Comparison of ENCODE assay signal across 9 mouse cellular contexts in the genomic region with DNA sequence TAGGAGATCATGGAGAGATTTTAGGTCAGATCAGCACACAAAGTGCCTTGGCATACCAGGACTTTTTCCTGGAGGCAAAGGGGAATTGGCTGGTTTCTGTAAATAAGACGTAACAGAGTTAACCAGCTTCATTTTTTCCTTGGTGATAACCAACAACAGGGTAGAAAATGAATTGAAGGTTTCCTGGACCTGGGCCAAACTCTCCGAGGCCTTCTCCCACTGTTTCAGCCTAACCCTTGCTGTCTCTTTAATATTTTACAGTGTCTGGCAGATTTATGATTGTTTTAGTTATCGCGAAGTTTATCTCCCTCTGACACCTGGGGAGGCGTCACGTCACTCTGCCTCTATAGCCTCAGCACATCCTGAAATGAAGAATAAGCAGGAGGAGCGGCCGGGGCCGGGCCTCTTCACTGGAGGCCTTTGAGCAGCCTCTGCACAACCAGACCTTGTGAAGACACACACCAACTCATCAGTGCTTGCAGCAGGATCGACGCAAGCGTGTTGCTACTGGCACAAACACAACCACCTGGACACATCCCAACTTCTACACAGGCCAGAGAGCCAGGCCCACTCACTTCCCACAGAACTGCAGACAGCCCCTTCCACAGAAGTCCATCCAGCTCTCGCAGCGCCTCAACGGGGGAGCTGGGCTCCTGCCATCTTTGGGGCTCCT.
DNase-seq lines count a peak whose midpoint lies in the region; ATAC-seq and TF ChIP-seq lines count a peak whose summit lies in the region.
"Had no signal": no experiment of that assay in that cellular context is flagged by ENCODE, and none has a peak within 500 bp of the region (broad histone marks: within the 10 kb centered on the region; RNA-seq: fewer than 3 reads in every experiment).

No protein-coding gene starts in this region.

- intact Hi-C loops in gastrocnemius, postnatal 14 days (cut with DNase I; ENCODE audit: low total_unique reads) = no loop called here

- no peaks in the 10 kb centered on the region for H3K9me3 ChIP-seq in heart, embryonic 10.5 days
- no peaks in the 10 kb centered on the region for H3K9me3 ChIP-seq in stomach, embryonic 14.5 days (ENCODE audit: control insufficient read depth, low read depth, low read length)
- H3K9me3 ChIP-seq in stomach, postnatal 0 days (ENCODE audit: control insufficient read depth, low read length) = no peaks in the 10 kb centered on the region
- H3K9me3 ChIP-seq in stomach, embryonic 15.5 days = no peaks in the 10 kb centered on the region
- H3K9me3 ChIP-seq: G1E had no signal

- no peak overlapping the region for H3K9ac ChIP-seq in stomach, embryonic 14.5 days (replicated peaks; ENCODE audit: low read depth, low read length)
- H3K9ac ChIP-seq in stomach, postnatal 0 days (ENCODE audit: low read length) = no peak overlapping the region
- H3K9ac ChIP-seq in stomach, embryonic 15.5 days = no peak overlapping the region

- H3K36me3 ChIP-seq in heart, embryonic 10.5 days = no peaks in the 10 kb centered on the region
- H3K36me3 ChIP-seq in stomach, embryonic 14.5 days (ENCODE audit: control insufficient read depth, insufficient read depth, low read length) = no peaks in the 10 kb centered on the region
- no peaks in the 10 kb centered on the region for H3K36me3 ChIP-seq in stomach, postnatal 0 days (ENCODE audit: control insufficient read depth, insufficient read depth, low read length)
- no peaks in the 10 kb centered on the region for H3K36me3 ChIP-seq in stomach, embryonic 15.5 days
- H3K36me3 ChIP-seq: G1E had no signal

- H3K4me3 ChIP-seq in heart, embryonic 10.5 days = no peak overlapping the region
- no peak overlapping the region for H3K4me3 ChIP-seq in stomach, embryonic 14.5 days (ENCODE audit: low read depth, low read length)
- H3K4me3 ChIP-seq in stomach, postnatal 0 days (ENCODE audit: low read depth, low read length) = no peak overlapping the region
- H3K4me3 ChIP-seq in stomach, embryonic 15.5 days (replicated peaks) = no peak overlapping the region

- no peaks in the 10 kb centered on the region for H3K27me3 ChIP-seq in heart, embryonic 10.5 days (ENCODE audit: insufficient read depth, poor library complexity, severe bottlenecking)
- no peaks in the 10 kb centered on the region for H3K27me3 ChIP-seq in stomach, embryonic 14.5 days (ENCODE audit: control insufficient read depth, insufficient read depth, low read length)
- no peaks in the 10 kb centered on the region for H3K27me3 ChIP-seq in stomach, postnatal 0 days (ENCODE audit: control insufficient read depth, insufficient read depth, low read length)
- H3K27me3 ChIP-seq in stomach, embryonic 15.5 days (replicated peaks) = no peaks in the 10 kb centered on the region

- no peak for DNase-seq in heart, embryonic 10.5 days (ENCODE audit: low spot score)
- no peak for DNase-seq in heart, adult 9 months (ENCODE audit: low spot score in 2 of 2)
- no peak for DNase-seq in stomach, postnatal 0 days (ENCODE audit: low spot score)
- DNase-seq in gastrocnemius, postnatal 14 days = peak; percentile 20
- peak; percentile 18 to 22 for DNase-seq in layer of hippocampus, postnatal 25 days (ENCODE audit: extremely low spot score in 1 of 2, low spot score in 1 of 2)
- no peak for DNase-seq in urinary bladder, postnatal 36 days (ENCODE audit: low spot score in 2 of 2)

- no peak for TF ChIP-seq CTCF in stomach, postnatal 0 days (IDR thresholded peaks at IDR 0.05; ENCODE audit: low read depth)

- no peak overlapping the region for H3K4me2 ChIP-seq in stomach, embryonic 14.5 days (replicated peaks; ENCODE audit: low read depth, low read length)
- H3K4me2 ChIP-seq in stomach, postnatal 0 days (replicated peaks; ENCODE audit: low read depth) = no peak overlapping the region
- H3K4me2 ChIP-seq in stomach, embryonic 15.5 days = no peak overlapping the region

- peak; percentile 49; the same call in 1 of the 2 replicates for ATAC-seq in stomach, embryonic 14.5 days (ENCODE audit: insufficient number of reproducible peaks, insufficient read depth, low FRiP score, low read depth)
- ATAC-seq in stomach, postnatal 0 days (ENCODE audit: low FRiP score, low TSS enrichment) = no peak
- peak; percentile 60; the same call in 1 of the 2 replicates for ATAC-seq in stomach, embryonic 15.5 days (ENCODE audit: insufficient read depth, low FRiP score, low read depth)

- H3K27ac ChIP-seq in heart, embryonic 10.5 days = peak overlapping the region; percentile 69; the same call in 1 of the 2 replicates
- H3K27ac ChIP-seq in stomach, embryonic 14.5 days (ENCODE audit: low read length) = no peak overlapping the region
- H3K27ac ChIP-seq in stomach, postnatal 0 days (replicated peaks) = no peak overlapping the region
- H3K27ac ChIP-seq in stomach, embryonic 15.5 days = no peak overlapping the region

- WGBS in heart, embryonic 10.5 days = 85% methylated on average over 15 of the region's 15 CpGs
- 45% methylated on average over 15 of the region's 15 CpGs for WGBS in stomach, embryonic 14.5 days
- 45% methylated on average over 15 of the region's 15 CpGs for WGBS in stomach, postnatal 0 days
- WGBS in stomach, embryonic 15.5 days = 54% methylated on average over 15 of the region's 15 CpGs

- H3K4me1 ChIP-seq in heart, embryonic 10.5 days = peaks cover 14% of the 10 kb centered on the region; the same call in 1 of the 2 replicates
- no peaks in the 10 kb centered on the region for H3K4me1 ChIP-seq in stomach, embryonic 14.5 days (ENCODE audit: control insufficient read depth, insufficient read depth, low read length)
- no peaks in the 10 kb centered on the region for H3K4me1 ChIP-seq in stomach, postnatal 0 days (replicated peaks; ENCODE audit: control insufficient read depth, insufficient read depth)
- no peaks in the 10 kb centered on the region for H3K4me1 ChIP-seq in stomach, embryonic 15.5 days

- no peak for TF ChIP-seq EP300 in stomach, postnatal 0 days (optimal IDR thresholded peaks at IDR 0.05)

Comparison
In these comparisons a context has a peak if more than half of its experiments do, and no peak if none do; other contexts are left out.
1. DNase-seq: peak in gastrocnemius, postnatal 14 days (single experiment) and layer of hippocampus, postnatal 25 days (2 of 2); none in heart, embryonic 10.5 days (single experiment), heart, adult 9 months (0 of 2), stomach, postnatal 0 days (single experiment) and urinary bladder, postnatal 36 days (0 of 2).